Mouse (Mus musculus) liver, adult 2 months (tissue): Measurements from ENCODE around the gene Trim7.

Experiments
- CTCF ChIP-seq: fragments of 200-500 bp; IDR thresholded peaks from 2 replicates; pipeline ENCODE4 v1.5.1; 2011; ENCODE audit warnings: low read depth, low read length, control low read depth
- POLR2A ChIP-seq: fragments of 200-500 bp; IDR thresholded peaks from 2 replicates; pipeline ENCODE4 v1.6.1; 2011; ENCODE audit warnings: low read length, control low read depth; ENCODE audit not compliant: insufficient read depth; ENCODE audit errors: extremely low read depth

- TF ChIP-seq POLR2A (no peak), CTCF (no peak)
These were observed 20.9 kb downstream of the Trim7 start for GRCm38 (mm10) chr11:48846881-48847280.
